Mouse (Mus musculus) heart, adult 2 months (tissue): ENCODE data around the gene Irf2.

Experiments used
- CTCF ChIP-seq: fragments of 200-600 bp; IDR thresholded peaks from 2 replicates; pipeline ENCODE4 v1.8.1; 2022; ENCODE audit warnings: antibody characterized with exemption, mild to moderate bottlenecking, moderate library complexity
- EP300 ChIP-seq: fragments of 200-500 bp; IDR thresholded peaks from 2 replicates; pipeline ENCODE4 v1.6.1; 2011; ENCODE audit warnings: low read depth, low read length, control low read depth; ENCODE audit not compliant: insufficient read depth
- POLR2A ChIP-seq: fragments of 200-500 bp; IDR thresholded peaks from 2 replicates; pipeline ENCODE4 v1.6.1; 2011; ENCODE audit warnings: mild to moderate bottlenecking, low read depth, low read length, control low read depth; ENCODE audit not compliant: insufficient read depth

DNA sequence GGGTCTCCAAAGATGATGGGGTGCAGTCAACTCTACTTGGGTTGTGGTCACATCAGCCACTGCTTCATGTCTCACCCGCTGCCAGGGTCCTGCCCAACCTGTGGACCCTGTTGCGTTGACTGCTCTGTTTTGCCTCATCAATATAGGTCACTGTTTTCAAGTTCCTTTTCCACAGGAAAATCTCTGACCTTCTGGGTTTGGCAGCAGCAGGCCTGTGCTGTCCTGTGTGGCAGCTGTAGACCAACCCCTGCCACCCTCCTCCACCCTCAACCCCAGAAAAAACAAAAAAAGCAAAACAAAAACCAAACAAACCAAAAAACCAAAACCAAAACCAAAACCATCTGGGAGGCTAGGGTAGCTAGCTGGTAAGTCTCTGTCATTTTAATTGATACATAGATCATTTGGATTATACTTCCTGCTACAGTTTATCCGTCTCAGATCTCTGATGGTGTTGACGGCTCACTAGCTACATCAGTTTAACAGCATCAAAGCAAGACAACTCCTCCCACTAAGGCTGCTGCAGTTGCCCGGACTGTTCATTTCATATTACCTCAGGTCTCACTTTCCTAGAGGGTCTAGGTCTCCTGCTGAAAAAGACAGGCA, 16.3 kb downstream of the Irf2 start:
- TF ChIP-seq CTCF = no peak
- no peak for TF ChIP-seq POLR2A
- TF ChIP-seq EP300 = no peak
